Mouse (Mus musculus) embryonic fibroblast, embryonic 13.5 days (primary cell): ENCODE measurements at regions not wholly inside any gene's neighbourhood (a gene's known extent, or its start where the extent isn't known, plus 50 kb on each side); places are given as distances from the start of the nearest gene placed in this dataset.

Source experiments
- CTCF ChIP-seq: IDR thresholded peaks from 2 replicates; pipeline ENCODE4 v1.5.1; 2011; ENCODE audit warnings: mild to moderate bottlenecking, control low read depth, low read length, moderate library complexity, borderline replicate concordance; ENCODE audit not compliant: insufficient read depth
- POLR2A ChIP-seq: IDR thresholded peaks from 2 replicates; pipeline ENCODE4 v1.6.1; 2011; ENCODE audit warnings: low read depth, mild to moderate bottlenecking, control low read depth, low read length, moderate library complexity

DNA sequence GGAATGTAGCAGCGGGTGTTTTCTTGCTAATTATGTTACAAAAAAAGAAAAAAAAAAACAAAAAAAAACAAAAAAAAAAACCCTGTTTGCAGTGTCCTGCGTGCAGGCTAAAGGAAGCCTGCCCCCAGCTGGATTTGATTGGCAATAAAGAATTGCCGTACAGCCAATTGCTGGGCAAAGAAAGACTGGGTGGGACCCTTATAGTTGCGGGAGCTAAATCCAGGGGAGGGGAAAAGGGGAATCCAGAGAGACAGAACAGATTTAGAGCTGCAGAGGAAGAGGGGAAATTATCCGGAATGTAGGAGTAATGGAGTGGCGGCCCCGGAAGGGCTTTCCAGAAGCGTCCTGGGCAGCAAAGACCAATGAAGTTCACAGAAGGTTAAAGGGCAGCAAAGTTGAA lies 223.6 kb downstream of the Prdm2 start:
- TF ChIP-seq CTCF (no peak), POLR2A (no peak)
